Mouse (Mus musculus): ENCODE data around the gene Btbd18.
A peak's percentile ranks its signal among the peaks of the same experiment; 100 is the strongest.

Gene Btbd18

DNA sequence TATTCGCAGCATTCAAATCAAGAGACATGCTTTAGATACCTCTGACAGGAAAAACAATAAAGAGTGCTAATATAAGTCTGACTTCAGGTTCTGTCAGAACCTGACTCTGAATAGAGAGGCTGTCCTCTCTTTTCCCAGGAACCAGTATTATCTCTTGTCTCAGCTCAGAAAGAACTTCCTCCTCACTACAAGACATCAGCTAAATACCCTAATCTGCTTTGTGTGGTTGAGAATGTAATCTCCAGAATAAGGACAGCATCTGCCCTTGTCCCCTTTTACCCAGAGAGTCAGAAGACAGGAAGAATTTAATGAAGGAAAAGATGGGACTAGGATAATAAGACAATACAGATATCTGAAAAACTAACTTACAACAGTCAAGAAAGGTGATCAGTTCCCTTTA, 44.6 kb downstream of the Btbd18 start:
- no peak for DNase-seq (ENCODE audit: low spot score in 2 of 2)

- no peak for DNase-seq (ENCODE audit: low spot score in 2 of 2)
Measured at GRCm38 (mm10) chr2:84704329-84704728, 45.5 kb downstream of the Btbd18 start.

DNA sequence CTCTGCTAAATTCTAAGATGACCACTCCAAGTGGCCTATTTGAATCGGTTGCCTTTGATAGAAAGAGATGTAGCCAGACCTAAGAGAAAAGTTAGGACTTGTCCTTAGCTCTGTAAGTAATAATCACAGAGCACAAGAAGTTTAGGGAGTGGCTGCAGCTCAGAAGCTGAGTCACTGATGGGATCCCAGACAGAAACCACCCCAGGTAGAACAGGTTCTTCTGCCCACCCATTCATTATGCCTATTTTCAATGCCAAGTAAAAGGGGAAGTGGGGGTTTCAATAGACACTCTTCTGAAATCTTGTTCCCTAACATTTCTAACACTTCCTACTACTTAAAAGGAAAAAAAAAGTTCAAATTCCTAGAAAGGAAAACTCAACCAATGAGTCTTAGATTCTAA, 46.4 kb downstream of the Btbd18 start:
- no peak for DNase-seq (ENCODE audit: low spot score in 2 of 2)

DNA sequence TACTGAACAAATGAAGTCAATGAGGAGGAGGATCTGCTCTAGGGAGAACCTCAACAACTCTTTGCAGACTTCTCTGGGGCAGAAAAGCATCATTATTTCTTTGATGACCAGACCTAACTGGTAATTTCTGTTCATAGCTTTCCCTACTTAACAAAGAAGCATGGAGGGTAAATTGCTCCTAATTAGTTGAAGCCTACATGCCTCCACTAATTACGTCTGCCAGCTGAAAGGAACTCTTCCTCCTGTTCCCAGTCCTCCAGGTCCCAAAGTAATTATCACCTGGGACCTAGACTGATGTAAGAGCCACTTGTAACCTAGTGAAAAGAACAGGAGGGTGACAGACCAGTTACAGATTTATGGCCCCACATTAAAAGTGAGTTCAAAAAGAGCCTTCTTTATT, 48.6 kb downstream of the Btbd18 start:
- no peak for DNase-seq (ENCODE audit: low spot score in 2 of 2)

- no peak for DNase-seq (ENCODE audit: low spot score in 2 of 2)
Measured at GRCm38 (mm10) chr2:84711898-84712297, 53.0 kb downstream of the Btbd18 start.

- peak in 1 of 2 experiments; percentile 56 for DNase-seq (ENCODE audit: low spot score in 2 of 2)
Measured at GRCm38 (mm10) chr2:84714422-84714810, 55.5 kb downstream of the Btbd18 start.

GRCm38 (mm10) chr2:84714811-84715561, 56.1 kb downstream of the Btbd18 start, which contains the start of gene Zdhhc5:
Gene Zdhhc5, minus strand, starts transcription at chr2:84715180.
- DNase-seq (ENCODE audit: low spot score in 2 of 2): peak; percentile 99

DNA sequence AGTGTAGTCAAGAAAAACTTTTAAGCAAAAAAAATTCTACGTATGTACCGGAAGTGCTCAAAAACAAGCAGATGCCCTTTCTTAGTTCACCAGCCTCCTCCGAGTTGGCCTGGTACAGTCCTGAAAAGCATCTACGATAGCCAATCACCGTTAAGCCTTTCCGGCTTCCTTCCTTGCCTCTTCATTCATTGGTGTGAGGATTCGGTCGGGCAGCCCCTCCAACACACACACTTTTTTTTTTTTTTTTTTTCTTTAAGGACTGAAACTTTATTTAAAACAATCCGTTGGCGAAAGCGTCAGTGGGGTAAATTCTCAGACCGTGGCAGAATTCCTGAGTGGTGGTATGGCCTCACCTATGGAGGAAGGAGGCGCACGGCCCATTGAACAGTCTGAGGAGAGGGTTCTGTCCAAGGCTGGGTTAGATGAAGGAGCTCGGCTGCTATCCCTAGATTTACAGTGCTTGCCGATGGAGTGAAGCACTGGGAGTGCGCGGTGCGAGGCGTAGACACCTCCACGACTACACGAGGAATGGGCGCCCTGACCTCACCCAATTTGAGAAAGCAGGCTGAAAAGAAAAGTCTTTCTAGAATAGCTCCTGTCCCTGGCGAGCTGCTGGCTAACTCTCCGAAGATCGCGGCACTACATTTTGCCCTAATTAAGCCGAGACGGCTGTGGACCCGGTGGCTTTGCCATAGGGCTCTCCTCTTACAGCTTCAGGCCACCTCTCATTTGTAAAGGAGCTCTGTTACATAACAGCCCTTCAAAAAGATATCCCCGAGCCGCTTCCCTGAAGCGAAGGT, 56.9 kb downstream of the Btbd18 start:
- DNase-seq (ENCODE audit: low spot score in 2 of 2): peak; percentile 92 to 97

GRCm38 (mm10) chr2:84716423-84717355, 57.8 kb downstream of the Btbd18 start:
- no peak for DNase-seq (ENCODE audit: low spot score in 2 of 2)

DNA sequence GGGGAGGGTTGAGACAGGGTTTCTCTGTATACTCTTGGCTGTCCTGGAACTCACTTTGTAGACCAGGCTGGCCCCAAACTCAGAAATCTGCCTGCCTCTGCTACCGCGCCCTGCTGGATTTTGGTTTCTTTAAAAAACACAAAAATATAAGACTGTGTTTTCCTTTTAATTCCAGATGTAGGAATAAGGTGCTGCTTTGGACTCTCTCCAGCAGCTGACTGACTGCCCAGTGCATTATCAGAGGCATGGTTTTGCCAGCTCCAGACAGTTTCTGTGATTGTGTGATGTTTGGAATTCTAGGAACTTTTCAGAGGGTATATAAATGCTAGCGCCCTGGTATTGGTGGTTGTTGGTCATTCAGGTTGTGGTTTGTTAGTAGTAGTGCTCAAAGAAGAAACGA, 58.5 kb downstream of the Btbd18 start:
- DNase-seq (ENCODE audit: low spot score in 2 of 2): no peak
